ENCODE assay signal across 8 mouse cellular contexts in the genomic region with DNA sequence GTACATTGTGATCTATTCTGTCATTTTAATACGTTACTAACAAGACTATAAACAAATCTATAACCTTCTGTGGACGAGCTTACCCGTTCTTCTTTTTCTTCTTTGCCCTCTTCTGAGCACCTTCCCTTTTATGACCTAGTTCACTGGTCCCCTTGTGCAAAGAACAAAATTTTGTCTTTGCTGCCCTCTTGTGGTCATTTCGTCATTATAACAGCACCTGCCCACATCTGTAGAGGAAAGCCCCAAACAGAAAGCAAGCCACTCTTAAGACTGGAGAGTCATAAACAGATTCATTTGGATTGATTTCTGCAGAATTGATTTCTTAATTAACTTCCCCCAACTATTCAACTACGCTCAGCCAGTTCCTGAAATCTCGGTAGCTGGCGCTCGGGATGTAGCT.
A peak's percentile ranks its signal among the peaks of the same experiment; 100 is the strongest.
DNase-seq lines count a peak whose midpoint lies in the region; ATAC-seq and TF ChIP-seq lines count a peak whose summit lies in the region.

No protein-coding gene starts in this region.

- no peaks in the 10 kb centered on the region for H3K4me1 ChIP-seq in limb, embryonic 11.5 days (ENCODE audit: control insufficient read depth, insufficient read depth, low read length)
- H3K4me1 ChIP-seq in limb, embryonic 10.5 days: no peaks in the 10 kb centered on the region; the same call in 1 of the 2 replicates
- no peaks in the 10 kb centered on the region for H3K4me1 ChIP-seq in cortical plate, adult 2 months (ENCODE audit: control insufficient read depth, insufficient read depth, low read length)
- H3K4me1 ChIP-seq in midbrain, postnatal 0 days (ENCODE audit: insufficient read depth, low read length): no peaks in the 10 kb centered on the region

- H3K9me3 ChIP-seq in limb, embryonic 11.5 days (ENCODE audit: control insufficient read depth, low read length): no peaks in the 10 kb centered on the region
- no peaks in the 10 kb centered on the region for H3K9me3 ChIP-seq in limb, embryonic 10.5 days (replicated peaks)
- no peaks in the 10 kb centered on the region for H3K9me3 ChIP-seq in midbrain, postnatal 0 days (ENCODE audit: low read length)

- no peak overlapping the region for H3K27ac ChIP-seq in limb, embryonic 11.5 days (replicated peaks; ENCODE audit: low read depth, low read length)
- no peak overlapping the region for H3K27ac ChIP-seq in limb, embryonic 10.5 days
- no peak overlapping the region for H3K27ac ChIP-seq in cortical plate, adult 2 months (ENCODE audit: insufficient read depth, low read length)
- no peak overlapping the region for H3K27ac ChIP-seq in midbrain, postnatal 0 days (ENCODE audit: low read depth, low read length)

- no peak overlapping the region for H3K9ac ChIP-seq in limb, embryonic 11.5 days (ENCODE audit: low read length)
- no peak overlapping the region for H3K9ac ChIP-seq in midbrain, postnatal 0 days (replicated peaks; ENCODE audit: low read length, poor library complexity, severe bottlenecking)

- peak; percentile 75; the same call in 1 of the 2 replicates for ATAC-seq in limb, embryonic 11.5 days (ENCODE audit: insufficient number of reproducible peaks, low FRiP score, low TSS enrichment, low read depth)
- peak; percentile 66; the same call in 1 of the 2 replicates for ATAC-seq in midbrain, postnatal 0 days (ENCODE audit: low FRiP score)

- DNase-seq in limb, embryonic 11.5 days (ENCODE audit: low spot score): peak; percentile 69
- no peak for DNase-seq in limb, embryonic 10.5 days (ENCODE audit: low spot score)
- DNase-seq in MN1 (ENCODE audit: low spot score): peak; percentile 75
- DNase-seq in heart, postnatal 4 days: peak; percentile 59
- peak; percentile 42 to 50 for DNase-seq in layer of hippocampus, postnatal 10 days (ENCODE audit: low spot score in 2 of 2)
- DNase-seq in midbrain, postnatal 0 days (ENCODE audit: low spot score): peak; percentile 91
- peak; percentile 45 for DNase-seq in thymus, postnatal 25 days

- H3K27me3 ChIP-seq in limb, embryonic 11.5 days (ENCODE audit: control insufficient read depth, insufficient read depth, low read length): no peaks in the 10 kb centered on the region
- H3K27me3 ChIP-seq in limb, embryonic 10.5 days (ENCODE audit: low read depth, poor library complexity, severe bottlenecking): no peaks in the 10 kb centered on the region
- no peaks in the 10 kb centered on the region for H3K27me3 ChIP-seq in midbrain, postnatal 0 days (ENCODE audit: insufficient read depth, low read length)

- no peak overlapping the region for H3K4me3 ChIP-seq in limb, embryonic 11.5 days (ENCODE audit: low read depth, low read length)
- no peak overlapping the region for H3K4me3 ChIP-seq in limb, embryonic 10.5 days
- no peak overlapping the region for H3K4me3 ChIP-seq in cortical plate, adult 2 months (ENCODE audit: insufficient read depth, low read length)
- no peak overlapping the region for H3K4me3 ChIP-seq in midbrain, postnatal 0 days (ENCODE audit: low read depth, low read length)

- no peak overlapping the region for H3K4me2 ChIP-seq in limb, embryonic 11.5 days (ENCODE audit: low read depth, severe bottlenecking)
- no peak overlapping the region for H3K4me2 ChIP-seq in midbrain, postnatal 0 days (ENCODE audit: low read depth, low read length, poor library complexity, severe bottlenecking)

- no peaks in the 10 kb centered on the region for H3K36me3 ChIP-seq in limb, embryonic 11.5 days (ENCODE audit: control insufficient read depth, insufficient read depth, low read length)
- H3K36me3 ChIP-seq in limb, embryonic 10.5 days: no peaks in the 10 kb centered on the region
- H3K36me3 ChIP-seq in midbrain, postnatal 0 days (ENCODE audit: insufficient read depth, low read length): no peaks in the 10 kb centered on the region

- peak; percentile 46; the same call in 1 of the 2 replicates for TF ChIP-seq CTCF in cortical plate, adult 2 months (IDR thresholded peaks at IDR 0.05; ENCODE audit: extremely low read depth, insufficient read depth, low read length)
- TF ChIP-seq CTCF in midbrain, postnatal 0 days (IDR thresholded peaks at IDR 0.05): peak; percentile 84

- WGBS in limb, embryonic 11.5 days: 26% methylated on average over 8 of the region's 8 CpGs
- 25% methylated on average over 8 of the region's 8 CpGs for WGBS in limb, embryonic 10.5 days
- WGBS in midbrain, postnatal 0 days: 16% methylated on average over 8 of the region's 8 CpGs

- no peak for TF ChIP-seq POLR2A in cortical plate, adult 2 months (IDR thresholded peaks at IDR 0.05; ENCODE audit: extremely low read depth, insufficient read depth, low read length)
